Mouse (Mus musculus): ENCODE measurements around the gene Gstp1. TPM values are rescaled to one million over a fixed set of nuclear protein-coding genes. Genes with fewer than 3 reads are reported as not detected.

Gene Gstp1
- 518 and 527 TPM in 2 replicates for polyA plus RNA-seq (2014; fragmentation: Nextera tagmentation; extraction: Ambion mirVana)

- Histone ChIP-seq H3K9me3 (ENCODE audit: control insufficient read depth, low read length) (no peaks in the 10 kb centered on the region), H3K27ac (ENCODE audit: low read depth, low read length) (peak within 1 kb of the TSS; percentile 73; the same call in 1 of the 2 replicates), H3K4me3 (ENCODE audit: low read length) (peak within 1 kb of the TSS; percentile 56), H3K36me3 (ENCODE audit: control insufficient read depth, insufficient read depth, low read length) (no peaks in the 10 kb centered on the region; the same call in 1 of the 2 replicates), H3K27me3 (ENCODE audit: control insufficient read depth, insufficient read depth, low read length) (no peaks in the 10 kb centered on the region), H3K4me2 (replicated peaks; ENCODE audit: low read depth, low read length) (peak within 1 kb of the TSS; percentile 70), H3K4me1 (ENCODE audit: control insufficient read depth, insufficient read depth, low read length) (peaks cover 14% of the 10 kb centered on the region), H3K9ac (ENCODE audit: low read depth, low read length) (peak within 1 kb of the TSS; percentile 74)
- ATAC-seq (ENCODE audit: low FRiP score, low TSS enrichment): peak; percentile 89
- WGBS: 0% methylated on average over 26 of the region's 26 CpGs
Observed at GRCm38 (mm10) chr19:4037788-4038232, at the start of gene Gstp1. Gene Gstp1, minus strand, starts transcription at chr19:4037985.

DNA sequence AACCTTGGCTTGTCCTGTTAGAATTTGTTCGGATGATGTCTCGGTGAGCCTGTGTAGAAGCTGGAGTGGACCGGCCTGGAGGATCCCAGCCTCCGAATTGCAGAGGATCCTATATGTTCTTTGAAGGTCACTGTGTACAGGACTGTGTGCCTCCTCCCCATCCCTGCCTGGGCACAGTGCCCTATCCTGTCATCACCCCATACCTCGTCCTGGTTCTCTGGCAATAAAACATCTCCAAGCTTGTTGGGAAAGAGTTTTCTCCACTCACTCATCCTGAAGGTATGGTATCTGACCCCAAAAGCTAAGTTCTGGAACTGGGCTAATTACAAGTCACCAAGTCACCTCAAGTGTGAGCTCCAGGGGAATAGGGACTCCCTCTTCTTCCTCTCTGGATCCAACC, 49.3 kb upstream of the Gstp1 start:
- H3K4me2 ChIP-seq (replicated peaks; ENCODE audit: low read depth, low read length): no peak overlapping the region
- H3K9ac ChIP-seq (ENCODE audit: low read depth, low read length): no peak overlapping the region
- H3K4me3 ChIP-seq (ENCODE audit: low read length): no peak overlapping the region
- no peak for ATAC-seq (ENCODE audit: low FRiP score, low TSS enrichment)
- WGBS: 86% methylated on average over 5 of the region's 5 CpGs
- H3K36me3 ChIP-seq (ENCODE audit: control insufficient read depth, insufficient read depth, low read length): no peaks in the 10 kb centered on the region
- H3K27me3 ChIP-seq (ENCODE audit: control insufficient read depth, insufficient read depth, low read length): no peaks in the 10 kb centered on the region
- H3K4me1 ChIP-seq (ENCODE audit: control insufficient read depth, insufficient read depth, low read length): no peaks in the 10 kb centered on the region
- H3K27ac ChIP-seq (ENCODE audit: low read depth, low read length): no peak overlapping the region
- no peaks in the 10 kb centered on the region for H3K9me3 ChIP-seq (ENCODE audit: control insufficient read depth, low read length)

DNA sequence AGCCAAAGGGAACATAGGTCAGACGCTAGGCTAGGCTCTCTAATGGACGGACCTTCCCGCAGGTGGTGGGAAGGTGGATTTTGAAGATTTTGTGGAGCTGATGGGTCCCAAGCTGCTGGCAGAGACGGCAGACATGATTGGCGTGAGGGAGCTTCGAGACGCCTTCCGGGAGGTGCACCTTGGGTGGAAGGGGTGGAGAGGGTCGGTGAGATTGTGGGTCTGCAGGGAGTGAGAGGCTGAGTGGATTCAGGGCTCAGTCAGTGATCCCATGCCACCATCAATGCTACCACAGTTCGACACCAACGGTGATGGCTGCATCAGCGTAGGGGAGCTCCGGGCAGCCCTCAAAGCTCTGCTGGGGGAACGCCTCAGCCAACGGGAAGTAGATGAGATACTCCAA, 48.4 kb upstream of the Gstp1 start:
- Histone ChIP-seq H3K27me3 (ENCODE audit: control insufficient read depth, insufficient read depth, low read length) (no peaks in the 10 kb centered on the region), H3K4me1 (ENCODE audit: control insufficient read depth, insufficient read depth, low read length) (no peaks in the 10 kb centered on the region), H3K36me3 (ENCODE audit: control insufficient read depth, insufficient read depth, low read length) (no peaks in the 10 kb centered on the region), H3K27ac (ENCODE audit: low read depth, low read length) (no peak overlapping the region), H3K4me2 (replicated peaks; ENCODE audit: low read depth, low read length) (no peak overlapping the region), H3K9ac (ENCODE audit: low read depth, low read length) (no peak overlapping the region), H3K9me3 (ENCODE audit: control insufficient read depth, low read length) (no peaks in the 10 kb centered on the region), H3K4me3 (ENCODE audit: low read length) (no peak overlapping the region)
- ATAC-seq (ENCODE audit: low FRiP score, low TSS enrichment): no peak
- WGBS: 93% methylated on average over 15 of the region's 15 CpGs

GRCm38 (mm10) chr19:4084984-4085383, 47.2 kb upstream of the Gstp1 start:
- Histone ChIP-seq H3K36me3 (ENCODE audit: control insufficient read depth, insufficient read depth, low read length) (no peaks in the 10 kb centered on the region), H3K4me3 (ENCODE audit: low read length) (no peak overlapping the region), H3K4me2 (replicated peaks; ENCODE audit: low read depth, low read length) (no peak overlapping the region), H3K27ac (ENCODE audit: low read depth, low read length) (no peak overlapping the region), H3K9ac (ENCODE audit: low read depth, low read length) (no peak overlapping the region), H3K4me1 (ENCODE audit: control insufficient read depth, insufficient read depth, low read length) (no peaks in the 10 kb centered on the region), H3K27me3 (ENCODE audit: control insufficient read depth, insufficient read depth, low read length) (no peaks in the 10 kb centered on the region), H3K9me3 (ENCODE audit: control insufficient read depth, low read length) (no peaks in the 10 kb centered on the region)
- ATAC-seq (ENCODE audit: low FRiP score, low TSS enrichment): no peak
- WGBS: 70% methylated on average over 1 of the region's 1 CpGs

GRCm38 (mm10) chr19:4083826-4084225, 46.0 kb upstream of the Gstp1 start:
- no peaks in the 10 kb centered on the region for H3K36me3 ChIP-seq (ENCODE audit: control insufficient read depth, insufficient read depth, low read length)
- H3K4me1 ChIP-seq (ENCODE audit: control insufficient read depth, insufficient read depth, low read length): no peaks in the 10 kb centered on the region
- H3K27me3 ChIP-seq (ENCODE audit: control insufficient read depth, insufficient read depth, low read length): no peaks in the 10 kb centered on the region
- WGBS: 21% methylated on average over 8 of the region's 8 CpGs
- ATAC-seq (ENCODE audit: low FRiP score, low TSS enrichment): no peak
- no peak overlapping the region for H3K4me3 ChIP-seq (ENCODE audit: low read length)
- H3K4me2 ChIP-seq (replicated peaks; ENCODE audit: low read depth, low read length): no peak overlapping the region
- no peak overlapping the region for H3K27ac ChIP-seq (ENCODE audit: low read depth, low read length)
- no peaks in the 10 kb centered on the region for H3K9me3 ChIP-seq (ENCODE audit: control insufficient read depth, low read length)
- H3K9ac ChIP-seq (ENCODE audit: low read depth, low read length): no peak overlapping the region

GRCm38 (mm10) chr19:4083316-4083715, 45.5 kb upstream of the Gstp1 start:
- Histone ChIP-seq H3K36me3 (ENCODE audit: control insufficient read depth, insufficient read depth, low read length) (no peaks in the 10 kb centered on the region), H3K4me2 (replicated peaks; ENCODE audit: low read depth, low read length) (no peak overlapping the region), H3K27ac (ENCODE audit: low read depth, low read length) (no peak overlapping the region), H3K9ac (ENCODE audit: low read depth, low read length) (no peak overlapping the region), H3K27me3 (ENCODE audit: control insufficient read depth, insufficient read depth, low read length) (no peaks in the 10 kb centered on the region), H3K9me3 (ENCODE audit: control insufficient read depth, low read length) (no peaks in the 10 kb centered on the region), H3K4me3 (ENCODE audit: low read length) (no peak overlapping the region), H3K4me1 (ENCODE audit: control insufficient read depth, insufficient read depth, low read length) (no peaks in the 10 kb centered on the region)
- no peak for ATAC-seq (ENCODE audit: low FRiP score, low TSS enrichment)
- 92% methylated on average over 7 of the region's 7 CpGs for WGBS

GRCm38 (mm10) chr19:4082219-4082965, 44.6 kb upstream of the Gstp1 start:
- Histone ChIP-seq H3K27me3 (ENCODE audit: control insufficient read depth, insufficient read depth, low read length) (no peaks in the 10 kb centered on the region), H3K9ac (ENCODE audit: low read depth, low read length) (no peak overlapping the region), H3K4me1 (ENCODE audit: control insufficient read depth, insufficient read depth, low read length) (no peaks in the 10 kb centered on the region), H3K36me3 (ENCODE audit: control insufficient read depth, insufficient read depth, low read length) (no peaks in the 10 kb centered on the region), H3K9me3 (ENCODE audit: control insufficient read depth, low read length) (no peaks in the 10 kb centered on the region), H3K27ac (ENCODE audit: low read depth, low read length) (no peak overlapping the region), H3K4me2 (replicated peaks; ENCODE audit: low read depth, low read length) (no peak overlapping the region), H3K4me3 (ENCODE audit: low read length) (no peak overlapping the region)
- WGBS: 84% methylated on average over 11 of the region's 11 CpGs
- ATAC-seq (ENCODE audit: low FRiP score, low TSS enrichment): no peak

GRCm38 (mm10) chr19:4081394-4081793, 43.6 kb upstream of the Gstp1 start, which contains the start of gene Cabp2:
Gene Cabp2, plus strand, starts transcription at chr19:4081578.
- WGBS: 49% methylated on average over 3 of the region's 3 CpGs

DNA sequence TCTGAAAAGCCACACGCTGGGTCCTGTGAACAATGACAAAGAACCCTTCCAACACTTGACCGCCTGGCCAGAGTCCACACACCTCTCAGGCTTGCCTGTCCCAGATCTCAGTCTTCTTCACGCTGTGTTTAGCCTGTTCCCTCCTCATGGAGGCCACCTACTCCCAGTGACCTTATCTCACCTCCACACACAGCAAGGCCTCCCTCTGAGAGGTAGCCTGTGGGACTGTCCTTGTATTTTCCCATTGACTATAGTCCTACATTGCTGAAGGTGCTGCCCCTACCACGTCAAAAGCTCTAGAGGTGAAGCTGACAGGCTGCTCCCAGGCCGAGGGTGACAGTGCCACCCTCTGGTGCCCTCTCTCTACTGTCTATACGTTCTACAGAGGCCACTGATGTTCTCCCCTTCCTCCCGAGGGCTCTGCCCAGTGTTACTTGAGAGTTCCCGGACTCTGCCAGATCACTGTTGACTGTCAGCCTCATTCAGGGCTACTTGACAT, 42.8 kb upstream of the Gstp1 start:
- no peaks in the 10 kb centered on the region for H3K4me1 ChIP-seq (ENCODE audit: control insufficient read depth, insufficient read depth, low read length)
- no peak overlapping the region for H3K27ac ChIP-seq (ENCODE audit: low read depth, low read length)
- ATAC-seq (ENCODE audit: low FRiP score, low TSS enrichment): no peak
- no peak overlapping the region for H3K4me2 ChIP-seq (replicated peaks; ENCODE audit: low read depth, low read length)
- no peaks in the 10 kb centered on the region for H3K27me3 ChIP-seq (ENCODE audit: control insufficient read depth, insufficient read depth, low read length)
- 64% methylated on average over 8 of the region's 8 CpGs for WGBS
- no peaks in the 10 kb centered on the region for H3K9me3 ChIP-seq (ENCODE audit: control insufficient read depth, low read length)
- H3K36me3 ChIP-seq (ENCODE audit: control insufficient read depth, insufficient read depth, low read length): no peaks in the 10 kb centered on the region
- H3K9ac ChIP-seq (ENCODE audit: low read depth, low read length): no peak overlapping the region
- no peak overlapping the region for H3K4me3 ChIP-seq (ENCODE audit: low read length)

More at GRCm38 (mm10) chr19:4081394-4081793, 43.6 kb upstream of the Gstp1 start, which contains the start of gene Cabp2:
- no peaks in the 10 kb centered on the region for H3K36me3 ChIP-seq (ENCODE audit: control insufficient read depth, insufficient read depth, low read length)
- no peak within 1 kb of the TSS for H3K27ac ChIP-seq (ENCODE audit: low read depth, low read length)
- no peaks in the 10 kb centered on the region for H3K4me1 ChIP-seq (ENCODE audit: control insufficient read depth, insufficient read depth, low read length)
- H3K27me3 ChIP-seq (ENCODE audit: control insufficient read depth, insufficient read depth, low read length): no peaks in the 10 kb centered on the region
- ATAC-seq (ENCODE audit: low FRiP score, low TSS enrichment): no peak
- H3K4me3 ChIP-seq (ENCODE audit: low read length): no peak within 1 kb of the TSS
- H3K4me2 ChIP-seq (replicated peaks; ENCODE audit: low read depth, low read length): no peak within 1 kb of the TSS
- H3K9ac ChIP-seq (ENCODE audit: low read depth, low read length): no peak within 1 kb of the TSS
- no peaks in the 10 kb centered on the region for H3K9me3 ChIP-seq (ENCODE audit: control insufficient read depth, low read length)
